Mouse (Mus musculus) liver, postnatal 0 days (tissue): ENCODE measurements at regions not wholly inside any gene's neighbourhood (a gene's known extent, or its start where the extent isn't known, plus 50 kb on each side); places are given as distances from the start of the nearest gene placed in this dataset.

ENCODE experiments used
- CTCF ChIP-seq: sonication (generic); IDR thresholded peaks from 2 replicates; pipeline ENCODE4 v1.5.1; 2016; ENCODE audit warnings: antibody characterized with exemption, low read depth
- EP300 ChIP-seq: IDR thresholded peaks from 2 replicates; pipeline ENCODE4 v1.6.1; 2016; ENCODE audit warnings: antibody characterized with exemption, low read depth, mild to moderate bottlenecking

DNA sequence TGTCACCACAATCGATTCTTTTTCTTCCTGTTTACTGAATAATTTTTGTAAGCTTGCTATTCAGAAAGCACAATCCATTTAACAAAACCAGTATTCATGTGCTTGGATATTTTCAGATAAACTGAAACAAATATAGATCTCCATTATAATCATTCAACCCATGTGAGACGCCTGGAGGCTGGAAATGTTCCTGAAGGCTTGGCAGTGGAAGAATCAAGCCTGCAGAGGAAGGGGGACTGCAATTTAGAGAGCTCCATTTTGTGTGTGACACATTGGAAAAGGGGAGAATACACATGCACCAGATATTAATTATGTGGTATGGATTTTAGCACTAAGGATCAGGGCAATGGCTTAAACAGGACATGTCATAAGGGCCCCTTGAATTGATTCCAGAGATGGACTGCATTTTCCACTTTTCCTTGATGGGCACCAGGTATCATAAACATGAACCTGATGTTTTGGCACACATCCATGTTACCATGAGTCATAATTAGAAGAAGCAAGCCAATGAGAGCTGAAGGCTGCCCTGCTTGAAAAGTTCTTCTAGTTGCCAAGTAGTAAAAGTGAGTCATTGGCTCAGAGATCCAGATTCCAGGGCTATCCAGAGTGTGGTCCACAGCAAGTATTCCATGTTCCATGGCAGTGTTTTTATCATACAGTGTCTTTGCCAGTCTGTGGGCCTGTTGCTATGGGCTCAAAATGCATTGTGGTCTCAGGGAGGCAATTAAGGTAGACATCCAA lies 282.8 kb downstream of the Impad1 start:
- TF ChIP-seq CTCF (no peak), EP300 (no peak)
